Mouse (Mus musculus): Measurements from ENCODE around the gene Kmo. TPM values are rescaled to one million over a fixed set of nuclear protein-coding genes. Genes with fewer than 3 reads are reported as not detected.

Kmo gene
- polyA plus RNA-seq, 1 experiment from 2014 or later = 0.09 TPM

DNA sequence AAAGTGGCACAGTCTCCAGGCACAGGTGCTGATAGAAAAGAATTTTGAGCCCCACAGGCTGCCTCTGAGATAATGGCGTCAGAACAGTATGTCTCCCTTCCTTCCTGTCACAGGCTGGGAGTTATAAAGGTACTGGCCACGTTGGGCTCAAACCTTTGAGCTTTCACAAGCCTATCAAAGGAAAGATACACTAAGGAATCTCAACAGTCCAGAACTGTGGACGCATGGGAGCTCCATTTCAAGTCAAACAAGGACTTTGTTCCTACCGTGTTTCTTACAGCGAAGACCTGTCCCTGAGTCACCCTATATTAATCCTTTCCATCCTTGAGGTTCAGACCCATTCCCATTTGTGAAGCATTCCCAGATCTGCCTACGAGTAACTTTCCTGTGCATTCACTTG, 57.3 kb downstream of the Kmo start:
- no peak overlapping the region for H3K27ac ChIP-seq

DNA sequence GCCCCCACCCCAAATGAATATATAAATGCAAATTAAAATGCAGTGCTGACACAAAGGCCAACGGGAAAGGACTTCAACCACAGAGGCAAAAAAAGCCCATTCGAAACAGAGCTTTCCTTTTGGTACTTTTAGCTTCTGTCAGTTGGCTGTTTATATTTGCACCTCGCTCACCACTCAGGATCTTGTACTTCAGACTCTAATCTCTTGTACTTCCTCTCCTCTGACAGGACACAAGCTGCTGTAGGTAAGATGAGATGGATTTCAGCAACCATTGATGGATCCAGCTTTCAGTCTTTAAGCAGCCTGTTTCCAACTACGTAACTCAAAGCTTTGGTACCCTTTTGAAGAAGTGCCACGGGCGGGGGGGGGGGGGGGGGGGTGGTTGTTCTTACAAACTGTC, 60.8 kb downstream of the Kmo start:
- ATAC-seq (ENCODE audit: low FRiP score) = no peak
- no peak overlapping the region for H3K27ac ChIP-seq
- H3K27me3 ChIP-seq = no peaks in the 10 kb centered on the region
- H3K4me2 ChIP-seq = no peak overlapping the region
- 81% methylated on average over 6 of the region's 6 CpGs for WGBS
- no peaks in the 10 kb centered on the region for H3K4me1 ChIP-seq
- no peaks in the 10 kb centered on the region for H3K9me3 ChIP-seq
- peaks cover 2% of the 10 kb centered on the region; the same call in 1 of the 2 replicates for H3K36me3 ChIP-seq (replicated peaks)
- H3K4me3 ChIP-seq (replicated peaks) = no peak overlapping the region
- no peak overlapping the region for H3K9ac ChIP-seq

More for the DNA sequence above, 57.3 kb downstream of the Kmo start:
- no peak for ATAC-seq (ENCODE audit: low FRiP score)
- H3K9me3 ChIP-seq = no peaks in the 10 kb centered on the region
- no peaks in the 10 kb centered on the region for H3K4me1 ChIP-seq
- no peak overlapping the region for H3K9ac ChIP-seq
- no peak overlapping the region for H3K4me3 ChIP-seq (replicated peaks)
- no peaks in the 10 kb centered on the region for H3K27me3 ChIP-seq
- 88% methylated on average over 6 of the region's 6 CpGs for WGBS
- H3K36me3 ChIP-seq (replicated peaks) = no peaks in the 10 kb centered on the region
- H3K4me2 ChIP-seq = no peak overlapping the region

DNA sequence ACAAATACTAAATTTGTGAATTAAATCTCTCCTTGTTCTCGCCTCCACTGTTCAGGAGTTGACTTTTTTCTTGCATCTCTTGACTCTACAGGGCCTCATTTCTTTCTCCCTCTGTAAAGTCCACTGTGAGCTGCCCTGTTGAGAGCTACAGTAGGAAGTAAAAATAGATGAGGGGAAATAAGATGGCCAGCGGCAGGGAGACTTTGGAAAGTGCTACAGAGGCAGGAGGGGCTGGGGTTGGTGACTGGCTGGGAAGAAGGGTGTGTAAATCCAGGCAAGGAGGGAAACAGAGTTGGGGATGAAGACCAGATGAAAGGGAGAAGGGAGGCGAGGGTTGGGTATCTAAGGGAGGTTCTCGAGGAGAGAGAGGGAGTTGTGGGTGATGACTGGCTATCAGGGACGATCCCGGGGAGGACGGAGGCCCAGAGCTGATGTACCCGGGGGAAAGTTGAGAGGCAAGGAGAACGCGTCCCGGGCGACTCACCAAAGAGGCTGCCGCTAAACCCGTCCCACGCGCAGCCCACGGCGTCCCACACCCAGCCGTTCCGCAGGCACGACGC, 71.6 kb downstream of the Kmo start:
- Histone ChIP-seq H3K27me3 (no peaks in the 10 kb centered on the region), H3K4me1 (peaks cover 25% of the 10 kb centered on the region), H3K27ac (peak overlapping the region; percentile 90), H3K4me2 (peak overlapping the region; percentile 80), H3K9me3 (no peaks in the 10 kb centered on the region), H3K4me3 (replicated peaks) (peak overlapping the region; percentile 76), H3K36me3 (replicated peaks) (peaks cover 15% of the 10 kb centered on the region), H3K9ac (peak overlapping the region; percentile 83)
- ATAC-seq (ENCODE audit: low FRiP score) = no peak
- under 1% methylated on average over 22 of the region's 22 CpGs for WGBS

DNA sequence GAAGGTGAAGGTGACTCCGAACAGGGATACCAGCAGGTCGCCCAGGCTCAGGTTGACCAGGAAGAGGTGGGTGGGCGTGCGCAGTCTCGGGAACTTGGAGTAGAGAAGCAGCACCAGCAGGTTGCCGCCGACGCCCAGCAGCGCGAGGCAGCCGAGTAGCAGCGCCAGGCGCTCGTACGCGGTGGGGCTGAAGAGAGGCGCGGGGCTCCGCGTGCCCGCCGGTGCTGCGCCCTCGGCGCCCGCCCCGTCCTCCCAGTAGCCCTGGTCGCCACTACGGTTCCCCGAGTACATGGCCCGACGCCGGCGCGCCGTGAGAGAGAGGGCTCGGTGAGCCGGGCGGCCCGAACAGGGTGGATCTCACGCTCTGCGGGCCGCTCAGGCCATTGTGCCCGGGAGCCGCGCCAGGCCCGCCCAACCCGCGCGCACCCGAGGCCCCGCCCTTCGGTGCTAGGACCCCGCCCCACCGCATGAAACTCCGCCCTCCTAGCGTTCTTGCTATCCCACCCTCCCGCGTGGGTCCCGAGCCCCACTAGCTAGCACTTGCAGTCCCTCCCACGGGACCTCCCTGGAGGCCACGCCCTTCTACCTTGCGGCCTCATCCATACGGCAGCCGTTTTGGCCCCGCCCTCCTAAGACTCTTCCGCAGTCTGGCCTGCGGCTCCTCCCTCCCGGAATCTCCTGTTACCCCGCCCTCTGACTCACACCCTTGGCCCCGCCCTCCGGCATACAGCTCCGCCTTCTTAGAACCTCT, 72.2 kb downstream of the Kmo start, which contains the start of the genes Opn3 and Chml:
TSS of gene Opn3 (minus strand) at position 531 of the 751 bp plus-strand sequence.
TSS of gene Chml (minus strand) at position 656 of the 751 bp plus-strand sequence.
- Histone ChIP-seq H3K4me2 (peak within 1 kb of the TSS; percentile 80), H3K9ac (peak within 1 kb of the TSS; percentile 83), H3K27me3 (no peaks in the 10 kb centered on the region), H3K9me3 (no peaks in the 10 kb centered on the region), H3K27ac (peak within 1 kb of the TSS; percentile 90), H3K36me3 (replicated peaks) (peaks cover 9% of the 10 kb centered on the region), H3K4me1 (peaks cover 25% of the 10 kb centered on the region), H3K4me3 (replicated peaks) (peak within 1 kb of the TSS; percentile 76)
- under 1% methylated on average over 59 of the region's 73 CpGs for WGBS
- peak; percentile 98 for ATAC-seq (ENCODE audit: low FRiP score)

DNA sequence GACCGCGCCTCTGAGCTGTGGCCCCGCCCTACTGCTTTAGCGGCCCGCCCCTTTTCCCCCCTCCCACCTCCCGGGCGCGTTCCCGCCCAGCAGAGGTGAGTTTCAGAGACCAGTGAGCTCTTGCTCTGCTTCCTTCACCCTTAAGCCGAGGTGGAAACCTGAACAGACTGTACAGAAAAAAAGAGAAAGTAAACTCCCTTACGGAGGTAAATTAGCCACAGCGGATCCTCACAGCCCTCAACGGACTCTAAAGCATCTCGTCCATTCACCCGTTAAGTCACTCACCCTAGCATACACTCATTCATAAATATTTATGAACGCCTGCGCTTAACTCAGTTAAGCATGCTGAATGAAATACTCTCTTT, 72.8 kb downstream of the Kmo start:
- ATAC-seq (ENCODE audit: low FRiP score) = no peak; the same call in 1 of the 2 replicates
- no peaks in the 10 kb centered on the region for H3K9me3 ChIP-seq
- no peak overlapping the region; the same call in 1 of the 2 replicates for H3K9ac ChIP-seq
- peaks cover 3% of the 10 kb centered on the region for H3K36me3 ChIP-seq (replicated peaks)
- H3K27ac ChIP-seq = peak overlapping the region; percentile 90
- 2% methylated on average over 17 of the region's 17 CpGs for whole genome bisulfite sequencing
- peaks cover 25% of the 10 kb centered on the region for H3K4me1 ChIP-seq
- H3K4me3 ChIP-seq (replicated peaks) = peak overlapping the region; percentile 76
- H3K4me2 ChIP-seq = peak overlapping the region; percentile 80
- H3K27me3 ChIP-seq = no peaks in the 10 kb centered on the region

DNA sequence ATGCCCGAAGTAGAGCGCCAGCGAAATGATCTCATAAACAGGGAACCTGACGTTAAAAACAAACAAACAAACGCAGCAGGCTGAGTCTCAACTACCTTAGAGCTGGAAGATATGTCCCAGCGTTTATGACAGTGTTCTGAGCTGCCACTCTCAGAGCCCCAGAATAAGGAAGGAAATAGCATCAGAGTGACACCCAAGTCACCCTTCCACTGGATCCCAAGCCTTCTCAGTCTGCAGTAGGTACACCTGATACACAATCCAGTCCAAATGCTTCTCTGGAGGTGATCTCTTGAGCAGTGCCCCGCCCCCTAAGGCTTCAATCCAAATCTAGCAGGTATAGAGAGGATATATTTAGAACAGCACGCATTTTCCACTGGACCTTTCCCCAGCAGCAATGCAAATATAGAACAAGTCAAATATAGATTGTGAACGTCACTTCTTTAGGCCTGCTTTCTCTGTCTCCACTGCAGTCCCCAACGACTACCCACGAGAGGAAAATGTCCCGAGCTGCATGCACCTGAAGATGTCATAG, 73.3 kb downstream of the Kmo start:
- peak; percentile 0; the same call in 1 of the 2 replicates for ATAC-seq (ENCODE audit: low FRiP score)
- Histone ChIP-seq H3K4me3 (replicated peaks) (peak overlapping the region; percentile 76), H3K9me3 (no peaks in the 10 kb centered on the region), H3K36me3 (replicated peaks) (no peaks in the 10 kb centered on the region), H3K4me1 (peaks cover 25% of the 10 kb centered on the region), H3K27ac (no peak overlapping the region), H3K9ac (no peak overlapping the region; the same call in 1 of the 2 replicates), H3K4me2 (peak overlapping the region; percentile 80), H3K27me3 (no peaks in the 10 kb centered on the region)
- 44% methylated on average over 12 of the region's 12 CpGs for WGBS

DNA sequence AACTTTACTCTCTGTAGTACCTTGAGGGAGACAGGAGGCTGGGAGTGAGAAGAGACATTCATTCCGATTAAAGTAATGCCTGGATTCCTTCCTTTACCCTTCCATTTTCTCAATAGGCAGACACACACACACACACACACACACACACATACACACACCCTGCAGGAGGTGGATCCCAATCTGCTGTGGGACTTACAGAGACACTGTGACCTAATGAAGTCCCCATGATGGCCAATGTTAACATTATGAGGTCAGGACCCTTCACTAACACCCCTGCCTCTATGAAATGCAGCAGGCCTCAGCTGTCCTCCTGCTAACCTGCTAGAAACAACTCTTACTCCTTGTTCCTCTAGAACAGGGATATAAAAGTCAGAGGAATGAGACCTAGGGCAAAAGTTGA, 78.1 kb downstream of the Kmo start, which contains the start of gene Wdr64:
TSS of gene Wdr64 (plus strand) at position 301 of the 400 bp plus-strand sequence.
- WGBS = 100% methylated on average over 1 of the region's 1 CpGs
- no peak for ATAC-seq (ENCODE audit: low FRiP score)
- no peak within 1 kb of the TSS for H3K9ac ChIP-seq
- H3K4me1 ChIP-seq = peaks cover 3% of the 10 kb centered on the region; the same call in 1 of the 2 replicates
- H3K9me3 ChIP-seq = no peaks in the 10 kb centered on the region
- no peak within 1 kb of the TSS for H3K4me3 ChIP-seq (replicated peaks)
- no peak within 1 kb of the TSS for H3K4me2 ChIP-seq
- no peaks in the 10 kb centered on the region for H3K36me3 ChIP-seq (replicated peaks)
- H3K27ac ChIP-seq = no peak within 1 kb of the TSS
- no peaks in the 10 kb centered on the region for H3K27me3 ChIP-seq

DNA sequence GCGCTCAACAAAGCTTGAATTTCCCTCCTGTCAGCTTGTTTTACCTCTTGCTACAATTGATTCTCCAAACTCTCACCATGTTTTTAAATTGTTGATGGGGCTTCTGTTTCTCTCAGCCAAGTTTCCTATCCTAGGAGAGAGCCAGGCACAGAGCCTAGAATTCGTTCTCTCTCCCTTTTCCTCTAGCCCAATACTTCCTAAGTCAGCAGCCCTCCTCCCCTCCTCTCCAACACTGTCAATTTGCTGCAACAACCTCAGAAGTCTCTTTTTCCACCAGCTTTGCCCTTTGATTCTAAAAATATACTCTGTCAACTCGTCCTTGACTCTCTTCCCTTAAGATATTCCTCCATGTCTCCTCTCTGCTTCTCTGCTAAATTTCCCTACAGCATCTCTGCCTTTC, 79.2 kb downstream of the Kmo start:
- H3K36me3 ChIP-seq (replicated peaks) = no peaks in the 10 kb centered on the region
- no peak for ATAC-seq (ENCODE audit: low FRiP score)
- 73% methylated on average over 3 of the region's 3 CpGs for WGBS
- H3K4me2 ChIP-seq = no peak overlapping the region
- H3K9me3 ChIP-seq = no peaks in the 10 kb centered on the region
- no peak overlapping the region for H3K4me3 ChIP-seq (replicated peaks)
- H3K27me3 ChIP-seq = no peaks in the 10 kb centered on the region
- no peak overlapping the region for H3K27ac ChIP-seq
- no peak overlapping the region for H3K9ac ChIP-seq
- H3K4me1 ChIP-seq = no peaks in the 10 kb centered on the region

DNA sequence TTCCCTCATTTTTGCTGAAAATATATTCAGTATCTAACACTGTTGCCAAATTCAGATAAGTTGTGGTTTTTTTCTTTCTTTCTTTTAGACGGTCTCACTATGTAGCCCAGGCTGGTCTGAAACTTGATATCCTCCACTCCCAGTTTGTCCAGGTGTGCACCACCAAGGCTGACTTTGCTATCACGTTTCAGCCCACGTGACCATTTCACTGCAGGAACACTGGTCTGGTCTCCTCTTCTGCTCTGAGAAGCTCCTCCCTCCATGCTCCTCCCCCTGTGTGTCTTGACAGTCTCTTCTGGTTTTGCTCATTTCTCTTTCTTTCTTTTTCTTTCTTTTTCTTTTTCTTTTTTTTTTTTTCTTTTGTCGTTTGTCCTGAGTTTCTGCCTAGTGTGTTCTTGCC, 79.6 kb downstream of the Kmo start:
- Histone ChIP-seq H3K9ac (no peak overlapping the region), H3K27me3 (no peaks in the 10 kb centered on the region)

DNA sequence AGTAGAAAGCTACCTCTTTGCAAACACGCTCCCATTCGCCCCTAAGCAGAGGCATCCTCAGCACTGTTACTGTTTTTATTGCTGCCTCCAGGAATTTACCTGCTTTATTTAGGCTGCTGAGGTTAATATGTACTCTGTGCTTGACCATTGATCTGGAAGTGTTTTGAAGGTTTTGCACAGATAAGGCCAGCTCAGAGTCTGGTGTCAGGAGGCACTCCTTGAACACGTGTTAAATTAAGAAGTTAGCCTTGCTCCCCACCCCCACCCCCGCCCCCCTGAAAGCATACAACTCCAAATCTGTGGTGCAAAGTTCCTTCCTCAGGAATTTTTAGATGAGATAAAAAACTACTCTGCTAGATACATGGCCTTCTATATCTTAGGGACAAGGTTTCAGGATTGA, 81.0 kb downstream of the Kmo start:
- H3K27me3 ChIP-seq = no peaks in the 10 kb centered on the region
- H3K9me3 ChIP-seq = no peaks in the 10 kb centered on the region
- H3K27ac ChIP-seq = no peak overlapping the region
- H3K4me3 ChIP-seq (replicated peaks) = no peak overlapping the region
- ATAC-seq (ENCODE audit: low FRiP score) = no peak
- no peaks in the 10 kb centered on the region for H3K36me3 ChIP-seq (replicated peaks)
- WGBS = 86% methylated on average over 4 of the region's 4 CpGs
- H3K4me2 ChIP-seq = no peak overlapping the region
- H3K9ac ChIP-seq = no peak overlapping the region
- H3K4me1 ChIP-seq = no peaks in the 10 kb centered on the region

More for the DNA sequence above, 79.6 kb downstream of the Kmo start:
- H3K4me2 ChIP-seq = no peak overlapping the region
- no peaks in the 10 kb centered on the region for H3K9me3 ChIP-seq
- WGBS = 51% methylated on average over 4 of the region's 4 CpGs
- H3K4me3 ChIP-seq (replicated peaks) = no peak overlapping the region
- no peaks in the 10 kb centered on the region for H3K4me1 ChIP-seq
- no peak for ATAC-seq (ENCODE audit: low FRiP score)
- H3K27ac ChIP-seq = no peak overlapping the region
- no peaks in the 10 kb centered on the region for H3K36me3 ChIP-seq (replicated peaks)

DNA sequence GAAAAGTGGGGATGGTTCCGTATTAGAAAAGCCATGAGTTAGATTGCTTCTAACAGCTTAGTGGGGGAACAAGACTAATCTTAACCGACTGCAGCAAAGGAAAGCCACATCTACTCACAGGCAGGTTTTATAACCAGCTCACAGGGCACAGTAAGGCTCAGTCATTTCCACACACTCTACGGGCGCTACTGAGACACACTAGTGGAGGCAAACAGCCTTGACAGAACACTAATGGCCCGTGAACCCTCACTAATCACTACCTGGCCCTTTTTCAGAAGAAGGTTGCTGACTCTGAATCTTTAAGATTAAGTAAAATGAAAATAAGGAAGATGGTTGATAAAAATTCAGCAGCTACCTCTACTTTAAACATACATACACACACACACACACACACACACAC, 87.4 kb downstream of the Kmo start:
- Histone ChIP-seq H3K9ac (no peak overlapping the region), H3K4me2 (no peak overlapping the region), H3K27ac (no peak overlapping the region), H3K36me3 (replicated peaks) (no peaks in the 10 kb centered on the region), H3K4me3 (replicated peaks) (no peak overlapping the region), H3K27me3 (no peaks in the 10 kb centered on the region), H3K4me1 (no peaks in the 10 kb centered on the region), H3K9me3 (no peaks in the 10 kb centered on the region)
- ATAC-seq (ENCODE audit: low FRiP score) = no peak
- WGBS = 80% methylated on average over 5 of the region's 5 CpGs

DNA sequence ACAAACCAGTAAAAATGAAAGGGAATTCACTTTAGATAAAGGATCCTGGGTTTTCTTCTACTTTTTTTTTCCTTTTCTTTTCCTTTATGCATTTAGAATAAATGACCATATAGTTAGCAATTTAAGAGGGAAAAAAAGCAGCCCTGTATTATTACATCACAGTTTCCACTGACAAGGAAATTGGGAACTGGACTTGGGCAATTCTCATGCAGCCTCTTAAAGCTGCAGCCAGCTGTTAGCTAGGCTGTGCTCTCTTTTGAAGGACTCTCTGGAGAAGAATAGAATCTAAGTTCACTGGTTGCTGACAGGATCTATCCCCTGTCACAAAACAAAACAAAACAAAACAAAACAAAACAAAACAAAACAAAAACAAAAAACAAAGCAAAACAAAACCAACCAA, 87.8 kb downstream of the Kmo start:
- Histone ChIP-seq H3K9ac (no peak overlapping the region), H3K4me3 (replicated peaks) (no peak overlapping the region), H3K36me3 (replicated peaks) (no peaks in the 10 kb centered on the region), H3K4me1 (no peaks in the 10 kb centered on the region), H3K4me2 (no peak overlapping the region), H3K27ac (no peak overlapping the region), H3K9me3 (no peaks in the 10 kb centered on the region), H3K27me3 (no peaks in the 10 kb centered on the region)
- no peak for ATAC-seq (ENCODE audit: low FRiP score)

Measured in forebrain, embryonic 12.5 days (tissue).